Mouse (Mus musculus) ES-Bruce4 (cell line): ENCODE measurements around the gene Celf6.

Experiments used
- CTCF ChIP-seq: IDR thresholded peaks from one replicate; pipeline ENCODE4 v1.8.1; 2011; ENCODE audit warnings: low read depth, low read length
- EP300 ChIP-seq: IDR thresholded peaks from 2 replicates; pipeline ENCODE4 v1.6.1; 2011; ENCODE audit warnings: low read depth, low read length; ENCODE audit not compliant: insufficient read depth
- POLR2A ChIP-seq: IDR thresholded peaks from one replicate; pipeline ENCODE4 v1.8.1; 2011; ENCODE audit warnings: low read length; ENCODE audit not compliant: insufficient read depth

- TF ChIP-seq CTCF: no peak
- no peak for TF ChIP-seq POLR2A
- no peak for TF ChIP-seq EP300
These were observed 27.6 kb upstream of the Celf6 start for GRCm38 (mm10) chr9:59550077-59550476.
